Mouse (Mus musculus) gastrocnemius, postnatal 36 days (tissue): ENCODE data around the gene Padi6. TPM values are rescaled to one million over a fixed set of nuclear protein-coding genes. Genes with fewer than 3 reads are reported as not detected.

Experiments used
- DNase-seq, 2 experiments: peaks; one replicate each; pipeline ENCODE4 v3.0.0; 2022
- intact Hi-C: fragments of 180-260 bp; cut with DNase I; formaldehyde crosslinking; loops from one replicate; pipeline ENCODE4 v1.15.1; 2025
- long read RNA-seq, 2 experiments: library from polyadenylated mRNA; stranded (forward); transcript quantifications; one replicate each; pipeline ENCODE4 v2.0.0; 2021
- total RNA-seq, 2 experiments: library from RNA; stranded (reverse); gene quantifications; 2 replicates each; pipeline ENCODE4 v1.2.3; 2021

The Padi6 gene
- total RNA-seq = not detected
- long read RNA-seq, experiment 1 = 0 reads
- long read RNA-seq, experiment 2 = 0 reads

GRCm38 (mm10) chr4:140742543-140742942 is at the start of gene Padi6:
Gene Padi6 (minus strand): TSS chr4:140742643.
- intact Hi-C loops = loop anchor here (2.0 to 10.0 kb wide), 2 partner anchors 16 to 148 kb away; no protein-coding TSS in a partner anchor
- no peak for DNase-seq

- intact Hi-C loops = no loop called here
- DNase-seq = no peak
These were observed 48.6 kb upstream of the Padi6 start for GRCm38 (mm10) chr4:140791071-140791470.

- no peak for DNase-seq
- intact Hi-C loops = loop anchor here (2.0 to 5.0 kb wide), 2 partner anchors 113 to 167 kb away; no protein-coding TSS in a partner anchor
These were observed 47.5 kb upstream of the Padi6 start for GRCm38 (mm10) chr4:140789983-140790382.

- DNase-seq = peak; percentile 61 to 70
- intact Hi-C loops = loop anchor here (2.0 to 5.0 kb wide), 2 partner anchors 114 to 168 kb away; no protein-coding TSS in a partner anchor
These were observed 46.5 kb upstream of the Padi6 start for GRCm38 (mm10) chr4:140788983-140789382.

- no peak for DNase-seq
- intact Hi-C loops = loop anchor here (2.0 to 5.0 kb wide), 2 partner anchors 115 to 169 kb away; no protein-coding TSS in a partner anchor
These were observed 45.8 kb upstream of the Padi6 start for GRCm38 (mm10) chr4:140788264-140788663.

- DNase-seq = no peak
- intact Hi-C loops = loop anchor here (5.0 kb wide), 1 partner anchor 170 kb away; no protein-coding TSS in a partner anchor
These were observed 45.0 kb upstream of the Padi6 start for GRCm38 (mm10) chr4:140787414-140787813.

GRCm38 (mm10) chr4:140785217-140785616 is 42.8 kb upstream of the Padi6 start:
- intact Hi-C loops = loop anchor here (5.0 kb wide), 1 partner anchor 172 kb away; no protein-coding TSS in a partner anchor
- no peak for DNase-seq

- intact Hi-C loops = no loop called here
- no peak for DNase-seq
These were observed 42.0 kb upstream of the Padi6 start for GRCm38 (mm10) chr4:140784292-140784945.

GRCm38 (mm10) chr4:140782821-140783220 is 40.4 kb upstream of the Padi6 start:
- intact Hi-C loops = no loop called here
- no peak for DNase-seq

- no peak for DNase-seq
- intact Hi-C loops = no loop called here
These were observed 38.1 kb upstream of the Padi6 start for GRCm38 (mm10) chr4:140780507-140780906.

GRCm38 (mm10) chr4:140779803-140780397 is 37.5 kb upstream of the Padi6 start:
- peak; percentile 29 to 33 for DNase-seq
- intact Hi-C loops = no loop called here

GRCm38 (mm10) chr4:140776623-140777022 is 34.2 kb upstream of the Padi6 start:
- no peak for DNase-seq
- intact Hi-C loops = no loop called here

- intact Hi-C loops = no loop called here
- no peak for DNase-seq
These were observed 33.4 kb upstream of the Padi6 start for GRCm38 (mm10) chr4:140775876-140776275.

- no peak for DNase-seq
- intact Hi-C loops = no loop called here
These were observed 32.5 kb upstream of the Padi6 start for GRCm38 (mm10) chr4:140774893-140775292.

- intact Hi-C loops = no loop called here
- DNase-seq = no peak
These were observed 31.8 kb upstream of the Padi6 start, which contains the start of gene Padi4 for GRCm38 (mm10) chr4:140774025-140774800. Gene Padi4 (minus strand): TSS chr4:140774236.

- intact Hi-C loops = no loop called here
- DNase-seq = no peak
These were observed 28.6 kb upstream of the Padi6 start for GRCm38 (mm10) chr4:140771091-140771490.

GRCm38 (mm10) chr4:140770433-140770832 is 28.0 kb upstream of the Padi6 start:
- intact Hi-C loops = no loop called here
- peak; percentile 35 to 41 for DNase-seq

GRCm38 (mm10) chr4:140768973-140769372 is 26.5 kb upstream of the Padi6 start:
- intact Hi-C loops = no loop called here
- no peak for DNase-seq

GRCm38 (mm10) chr4:140765936-140766335 is 23.5 kb upstream of the Padi6 start:
- intact Hi-C loops = no loop called here
- DNase-seq = no peak

GRCm38 (mm10) chr4:140763158-140763557 is 20.7 kb upstream of the Padi6 start:
- peak; percentile 66 to 70 for DNase-seq
- intact Hi-C loops = loop anchor here (5.0 kb wide), 1 partner anchor 189 kb away; no protein-coding TSS in a partner anchor

GRCm38 (mm10) chr4:140761601-140762000 is 19.2 kb upstream of the Padi6 start:
- intact Hi-C loops = loop anchor here (5.0 kb wide), 1 partner anchor 191 kb away; no protein-coding TSS in a partner anchor
- DNase-seq = no peak
